Mouse (Mus musculus) midbrain, postnatal 0 days (tissue): Measurements from ENCODE around the gene Rap1gds1. TPM values are rescaled to one million over a fixed set of nuclear protein-coding genes. Genes with fewer than 3 reads are reported as not detected.

Source experiments
- ATAC-seq: fragments of 200-750 bp; cut with Nextera tagmentation; 2 replicates; pipeline ENCODE4 v1.8.0; 2017; ENCODE audit warnings: moderate number of reproducible peaks, mild to moderate bottlenecking, moderate TSS enrichment, moderate library complexity; ENCODE audit not compliant: low FRiP score
- DNase-seq: peaks from one replicate; pipeline ENCODE4 v3.0.0-alpha.2; 2015; ENCODE audit warnings: low spot score
- H3K27ac ChIP-seq: fragments of 300-500 bp; sonication (generic); 2 replicates; pipeline ENCODE4 v1.5.1; 2014; ENCODE audit warnings: low read depth, mild to moderate bottlenecking, low read length, mixed read lengths
- H3K27me3 ChIP-seq: fragments of 300-500 bp; sonication (generic); 2 replicates; pipeline ENCODE4 v1.6.1; 2014; ENCODE audit warnings: low read length, control low read depth, mixed read lengths; ENCODE audit not compliant: insufficient read depth
- H3K36me3 ChIP-seq: fragments of 300-500 bp; sonication (generic); 2 replicates; pipeline ENCODE4 v1.6.1; 2014; ENCODE audit warnings: low read length, control low read depth, mixed read lengths; ENCODE audit not compliant: insufficient read depth
- H3K4me1 ChIP-seq: fragments of 300-500 bp; sonication (generic); 2 replicates; pipeline ENCODE4 v1.6.1; 2014; ENCODE audit warnings: mild to moderate bottlenecking, control low read depth, antibody characterized with exemption, low read length, mixed read lengths; ENCODE audit not compliant: insufficient read depth
- H3K4me2 ChIP-seq: fragments of 300-500 bp; sonication (generic); 2 replicates; pipeline ENCODE4 v1.6.1; 2014; ENCODE audit warnings: low read depth, mild to moderate bottlenecking, low read length, mixed read lengths; ENCODE audit not compliant: poor library complexity, severe bottlenecking
- H3K4me3 ChIP-seq: fragments of 300-500 bp; sonication (generic); 2 replicates; pipeline ENCODE4 v1.5.1; 2014; ENCODE audit warnings: low read depth, mild to moderate bottlenecking, low read length, moderate library complexity
- H3K9ac ChIP-seq: fragments of 300-500 bp; sonication (generic); replicated peaks from 2 replicates; pipeline ENCODE4 v1.6.1; 2014; ENCODE audit warnings: mild to moderate bottlenecking, low read length, moderate library complexity, mixed read lengths; ENCODE audit not compliant: poor library complexity, severe bottlenecking
- H3K9me3 ChIP-seq: fragments of 300-500 bp; sonication (generic); 2 replicates; pipeline ENCODE4 v1.6.1; 2016; ENCODE audit warnings: low read length, control low read depth
- CTCF ChIP-seq: IDR thresholded peaks from 2 replicates; pipeline ENCODE4 v1.5.1; 2016; ENCODE audit warnings: antibody characterized with exemption, mild to moderate bottlenecking
- WGBS: fragments of 180-500 bp; shearing (Covaris S2); extraction: QIAGEN DNeasy Blood & Tissue Kit; methylation state at CpG from one replicate; pipeline ENCODE4 v1.1.7; 2014; 5-methylcytosine and 5-hydroxymethylcytosine counted together
- polyA plus RNA-seq: library from polyadenylated mRNA; unstranded; fragments of >200 nt; fragmentation: Nextera tagmentation; extraction: Ambion mirVana; gene quantifications from 2 replicates; pipeline ENCODE4 v1.2.1, GENCODE M21; 2015
- total RNA-seq: library from RNA; depleted of rRNA; stranded (reverse); fragments of >200 nt; gene quantifications from 2 replicates; pipeline ENCODE4 v1.2.3, GENCODE M21; 2014; rRNA removed

The Rap1gds1 gene
- total and polyA plus RNA-seq, 2 experiments from 2014 or later: 76.6 to 110 TPM

GRCm38 (mm10) chr3:138880999-138881724 lies 193.8 kb downstream of the Rap1gds1 start:
- H3K4me1 ChIP-seq: 0 out of 2 replicates have a peak, but pooled peaks cover 3% of the 10 kb centered on the region
- DNase-seq: no peak
- WGBS: 73% methylated on average over 11 of the region's 11 CpGs
- H3K4me3 ChIP-seq: no peak overlapping the region
- H3K9me3 ChIP-seq: no peaks in the 10 kb centered on the region
- peak; percentile 62; the same call in 1 of the 2 replicates for ATAC-seq
- no peak overlapping the region for H3K27ac ChIP-seq
- no peaks in the 10 kb centered on the region for H3K27me3 ChIP-seq
- 0 out of 2 replicates have a peak, but pooled peaks cover 3% of the 10 kb centered on the region for H3K36me3 ChIP-seq
- no peak overlapping the region for H3K9ac ChIP-seq
- no peak overlapping the region for H3K4me2 ChIP-seq
- no peak for TF ChIP-seq CTCF

GRCm38 (mm10) chr3:138877741-138878140 lies 197.3 kb downstream of the Rap1gds1 start:
- H3K9ac ChIP-seq: no peak overlapping the region
- 0 out of 2 replicates have a peak, but pooled peaks cover 3% of the 10 kb centered on the region for H3K4me1 ChIP-seq
- H3K9me3 ChIP-seq: no peaks in the 10 kb centered on the region
- WGBS: 77% methylated on average over 4 of the region's 4 CpGs
- H3K4me2 ChIP-seq: no peak overlapping the region
- H3K36me3 ChIP-seq: peaks cover 3% of the 10 kb centered on the region; the same call in 1 of the 2 replicates
- no peak overlapping the region for H3K4me3 ChIP-seq
- H3K27ac ChIP-seq: no peak overlapping the region
- DNase-seq (no peak), ATAC-seq (no peak)
- H3K27me3 ChIP-seq: no peaks in the 10 kb centered on the region
- no peak for TF ChIP-seq CTCF

- ATAC-seq: no peak
These were observed 198.1 kb downstream of the Rap1gds1 start for GRCm38 (mm10) chr3:138876931-138877361.

GRCm38 (mm10) chr3:138876418-138876817 lies 198.6 kb downstream of the Rap1gds1 start:
- Histone ChIP-seq H3K36me3 (peaks cover 3% of the 10 kb centered on the region; the same call in 1 of the 2 replicates), H3K4me2 (no peak overlapping the region), H3K27me3 (no peaks in the 10 kb centered on the region), H3K9ac (no peak overlapping the region), H3K9me3 (no peaks in the 10 kb centered on the region), H3K27ac (no peak overlapping the region), H3K4me1 (no peaks in the 10 kb centered on the region), H3K4me3 (no peak overlapping the region)
- DNase-seq: peak; percentile 60
- no peak for TF ChIP-seq CTCF
- 73% methylated on average over 10 of the region's 10 CpGs for WGBS
- ATAC-seq: peak; percentile 48; the same call in 1 of the 2 replicates

More at GRCm38 (mm10) chr3:138876931-138877361, 198.1 kb downstream of the Rap1gds1 start:
- Histone ChIP-seq H3K4me1 (0 out of 2 replicates have a peak, but pooled peaks cover 3% of the 10 kb centered on the region), H3K4me2 (no peak overlapping the region), H3K9ac (no peak overlapping the region), H3K27me3 (no peaks in the 10 kb centered on the region), H3K27ac (no peak overlapping the region), H3K4me3 (no peak overlapping the region), H3K9me3 (no peaks in the 10 kb centered on the region), H3K36me3 (peaks cover 3% of the 10 kb centered on the region; the same call in 1 of the 2 replicates)
- 80% methylated on average over 14 of the region's 14 CpGs for WGBS
- TF ChIP-seq CTCF: no peak
- DNase-seq: no peak

- Histone ChIP-seq H3K4me3 (no peak overlapping the region), H3K36me3 (peaks cover 3% of the 10 kb centered on the region; the same call in 1 of the 2 replicates), H3K27me3 (no peaks in the 10 kb centered on the region), H3K9ac (no peak overlapping the region), H3K4me2 (no peak overlapping the region), H3K27ac (no peak overlapping the region), H3K4me1 (no peaks in the 10 kb centered on the region), H3K9me3 (no peaks in the 10 kb centered on the region)
- DNase-seq (no peak), ATAC-seq (no peak)
- TF ChIP-seq CTCF: no peak
- WGBS: 96% methylated on average over 6 of the region's 6 CpGs
These were observed 199.1 kb downstream of the Rap1gds1 start for GRCm38 (mm10) chr3:138875936-138876335.

Other genes with a start within 250 kb of the Rap1gds1 start
- not detected in 2 replicates for gene Stpg2, start 130.5 kb upstream of the Rap1gds1 start, total RNA-seq
- 0.16 TPM in 1 of 2 replicates, not detected in the other for gene Stpg2, start 130.5 kb upstream of the Rap1gds1 start, polyA plus RNA-seq